Mouse (Mus musculus) embryonic fibroblast, embryonic 13.5 days (primary cell): ENCODE results near the gene Mettl6.

Experiments
- CTCF ChIP-seq: IDR thresholded peaks from 2 replicates; pipeline ENCODE4 v1.5.1; 2011; ENCODE audit warnings: mild to moderate bottlenecking, control low read depth, low read length, moderate library complexity, borderline replicate concordance; ENCODE audit not compliant: insufficient read depth
- POLR2A ChIP-seq: IDR thresholded peaks from 2 replicates; pipeline ENCODE4 v1.6.1; 2011; ENCODE audit warnings: low read depth, mild to moderate bottlenecking, control low read depth, low read length, moderate library complexity

DNA sequence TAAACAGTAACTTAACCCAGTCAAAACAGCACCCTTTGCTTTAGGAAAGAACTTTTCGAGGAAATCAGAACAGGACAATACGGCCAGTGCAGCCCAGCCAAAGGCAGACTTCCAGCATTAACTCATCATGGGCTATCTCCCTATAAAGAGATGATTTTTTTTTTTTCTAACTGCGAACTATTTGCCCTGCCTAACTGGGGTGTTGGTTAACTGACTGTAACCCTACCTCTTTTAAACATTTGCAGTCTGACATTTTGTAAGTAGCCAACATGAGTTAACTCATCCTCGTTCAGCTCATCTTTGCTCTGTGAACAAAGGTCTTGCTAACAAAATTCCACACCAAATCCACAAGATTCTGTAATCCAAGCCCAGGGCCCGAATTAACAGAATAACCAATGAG is 60.4 kb downstream of the Mettl6 start:
- no peak for TF ChIP-seq POLR2A
- TF ChIP-seq CTCF, result no peak
